Mouse (Mus musculus): ENCODE data around the gene Surf6. TPM values are rescaled to one million over a fixed set of nuclear protein-coding genes. Genes with fewer than 3 reads are reported as not detected.
"Not testable (repeated sequence)": the region's sequence is repeated elsewhere in the genome, so short reads cannot be mapped to it uniquely, and the experiment has no call there.

Gene Surf6
- polyA plus RNA-seq, 1 experiment from 2014 or later: 29.5 TPM

DNA sequence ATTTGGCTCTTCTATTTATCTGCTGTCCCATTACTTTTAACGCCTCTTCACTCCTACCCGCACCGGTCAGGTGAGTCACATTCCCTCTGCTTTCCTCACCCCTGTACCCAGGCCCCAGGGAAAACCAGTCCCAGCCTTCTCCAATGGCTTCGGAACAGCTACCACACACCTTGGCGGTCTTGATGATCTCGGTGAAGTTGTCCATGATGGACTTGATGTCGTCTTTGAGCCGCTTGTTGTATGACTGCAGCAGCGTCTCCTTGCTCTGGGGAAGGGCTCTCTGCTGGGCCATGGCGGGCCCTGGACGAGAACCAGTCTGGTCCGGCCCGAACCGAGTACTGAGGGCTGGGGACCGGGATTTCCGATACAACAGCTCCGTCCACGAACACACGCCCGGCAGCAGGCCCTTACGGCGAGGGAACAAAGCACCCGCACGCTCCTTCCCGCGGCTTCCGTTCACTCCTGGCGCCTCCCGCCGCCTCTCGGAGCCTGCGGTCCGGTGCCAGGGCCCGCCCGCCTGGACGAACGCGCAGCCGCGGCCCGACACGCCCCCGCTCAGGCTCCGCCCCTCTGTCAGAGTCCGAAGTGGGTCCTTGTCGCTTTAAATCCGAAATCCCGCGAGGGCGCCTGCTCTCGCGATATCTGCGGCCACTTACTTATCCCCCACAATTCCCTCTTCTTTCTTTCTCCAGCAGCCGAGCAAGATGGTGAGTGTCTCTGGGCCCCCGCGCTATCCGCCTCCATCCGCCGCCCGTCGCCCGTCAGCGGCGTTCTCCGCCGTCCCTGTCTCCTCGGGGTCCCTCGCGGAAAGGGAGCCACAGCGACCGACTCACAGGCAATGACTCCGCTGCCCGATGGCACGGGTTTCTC lies 7.7 kb upstream of the Surf6 start, which contains the start of the genes Med22 and Rpl7a:
TSS of gene Med22 (minus strand) at position 554 of the 870 bp plus-strand sequence.
TSS of gene Rpl7a (plus strand) at position 641 of the 870 bp plus-strand sequence.
- Histone ChIP-seq H3K4me1 (peaks cover 46% of the 10 kb centered on the region), H3K27ac (peak within 1 kb of the TSS; percentile 96), H3K9me3 (no peaks in the 10 kb centered on the region), H3K4me2 (peak within 1 kb of the TSS; percentile 100), H3K9ac (peak within 1 kb of the TSS; percentile 98), H3K4me3 (replicated peaks) (peak within 1 kb of the TSS; percentile 88), H3K36me3 (replicated peaks) (peaks cover 67% of the 10 kb centered on the region), H3K27me3 (no peaks in the 10 kb centered on the region)
- under 1% methylated on average over 73 of the region's 74 CpGs for WGBS
- peak; percentile 93 for ATAC-seq (ENCODE audit: low FRiP score)

DNA sequence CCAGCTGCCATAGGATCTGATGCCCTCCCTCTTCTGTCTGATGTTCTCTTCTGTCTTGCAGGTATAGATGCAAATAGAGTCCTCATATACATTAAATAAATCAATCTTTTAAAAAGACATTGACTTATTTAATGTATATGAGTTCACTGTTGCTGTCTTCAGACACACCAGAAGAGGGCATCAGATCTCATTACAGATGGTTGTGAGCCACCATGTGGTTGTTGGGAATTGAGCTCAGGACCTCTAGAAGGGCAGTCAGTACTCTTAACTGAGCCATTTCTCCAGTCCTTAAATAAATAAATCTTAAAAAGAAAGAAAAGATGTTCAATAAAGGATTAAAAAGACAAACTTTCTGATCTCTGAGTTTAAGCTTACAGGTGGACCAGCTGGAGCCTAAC lies 6.7 kb upstream of the Surf6 start:
- Histone ChIP-seq H3K4me3 (replicated peaks) (peak overlapping the region; percentile 88), H3K27me3 (no peaks in the 10 kb centered on the region), H3K36me3 (replicated peaks) (peaks cover 73% of the 10 kb centered on the region), H3K9me3 (no peaks in the 10 kb centered on the region), H3K4me2 (peak overlapping the region; percentile 100), H3K27ac (no peak overlapping the region), H3K9ac (peak overlapping the region; percentile 98), H3K4me1 (peaks cover 36% of the 10 kb centered on the region)
- no peak for ATAC-seq (ENCODE audit: low FRiP score)

DNA sequence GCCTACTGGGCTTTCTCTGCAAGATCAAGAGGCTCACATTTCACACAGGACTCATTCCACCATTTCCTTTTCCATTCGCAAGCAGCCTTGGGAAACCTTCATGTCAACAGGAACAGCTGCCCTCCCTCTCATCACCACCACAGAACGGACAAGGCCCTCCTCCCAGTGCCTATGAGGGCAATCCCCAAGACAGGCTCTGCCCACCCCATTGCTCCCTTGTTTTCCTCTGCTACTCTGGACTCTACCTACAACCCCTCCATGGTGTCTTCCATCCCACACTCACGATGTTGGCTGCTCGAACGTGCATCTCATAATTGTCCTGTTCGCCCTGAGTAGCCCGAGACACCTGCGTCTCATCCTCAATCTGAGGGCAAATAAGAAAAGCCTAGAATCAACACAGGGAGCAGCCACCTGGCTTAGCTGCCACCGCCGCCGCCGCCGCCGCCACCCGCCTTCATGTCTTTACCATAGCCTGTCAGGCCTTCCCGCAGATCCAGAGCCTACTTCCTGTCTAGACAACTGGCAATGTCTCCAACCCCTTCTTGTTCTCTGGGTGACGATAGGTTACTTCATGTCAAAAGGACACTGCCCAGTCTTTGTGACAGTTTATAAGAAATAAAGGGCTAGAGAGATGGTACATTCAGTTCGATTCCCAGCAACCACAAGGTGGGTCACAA lies 6.2 kb upstream of the Surf6 start:
- Histone ChIP-seq H3K36me3 (replicated peaks) (peaks cover 70% of the 10 kb centered on the region), H3K27ac (no peak overlapping the region), H3K9ac (peak overlapping the region; percentile 98), H3K4me2 (peak overlapping the region; percentile 100), H3K9me3 (no peaks in the 10 kb centered on the region), H3K27me3 (no peaks in the 10 kb centered on the region), H3K4me3 (replicated peaks) (peak overlapping the region; percentile 88), H3K4me1 (peaks cover 39% of the 10 kb centered on the region)
- WGBS: 94% methylated on average over 18 of the region's 18 CpGs
- ATAC-seq (ENCODE audit: low FRiP score): no peak

GRCm38 (mm10) chr2:26907109-26907508 lies 4.4 kb upstream of the Surf6 start:
- H3K4me1 ChIP-seq: peaks cover 39% of the 10 kb centered on the region
- peaks cover 52% of the 10 kb centered on the region for H3K36me3 ChIP-seq (replicated peaks)
- ATAC-seq (ENCODE audit: low FRiP score): no peak
- H3K9ac ChIP-seq: no peak overlapping the region
- H3K4me3 ChIP-seq (replicated peaks): no peak overlapping the region
- no peaks in the 10 kb centered on the region for H3K27me3 ChIP-seq
- H3K27ac ChIP-seq: no peak overlapping the region
- no peaks in the 10 kb centered on the region for H3K9me3 ChIP-seq
- H3K4me2 ChIP-seq: no peak overlapping the region
- 58% methylated on average over 4 of the region's 4 CpGs for WGBS

DNA sequence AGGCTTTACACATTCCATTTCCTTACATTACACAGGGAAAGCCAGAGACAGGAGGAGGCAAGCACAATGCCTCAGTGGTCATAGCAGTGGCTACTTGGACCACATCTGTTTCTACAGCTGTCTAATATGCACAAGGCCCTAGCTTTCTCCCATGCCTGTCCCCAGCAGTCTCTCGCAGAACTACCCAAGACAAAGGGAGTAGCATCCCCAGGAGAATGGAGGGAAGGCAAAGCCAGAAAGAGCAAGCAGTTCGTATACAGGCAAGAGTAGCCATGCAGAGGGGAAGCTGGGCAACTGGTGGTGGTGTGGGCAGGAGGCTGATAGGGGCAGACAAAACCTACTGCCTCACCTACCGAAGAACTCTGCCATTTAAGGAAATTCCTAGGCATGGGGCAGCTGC lies 3.8 kb upstream of the Surf6 start:
- 92% methylated on average over 3 of the region's 3 CpGs for WGBS
- no peak for ATAC-seq (ENCODE audit: low FRiP score)

DNA sequence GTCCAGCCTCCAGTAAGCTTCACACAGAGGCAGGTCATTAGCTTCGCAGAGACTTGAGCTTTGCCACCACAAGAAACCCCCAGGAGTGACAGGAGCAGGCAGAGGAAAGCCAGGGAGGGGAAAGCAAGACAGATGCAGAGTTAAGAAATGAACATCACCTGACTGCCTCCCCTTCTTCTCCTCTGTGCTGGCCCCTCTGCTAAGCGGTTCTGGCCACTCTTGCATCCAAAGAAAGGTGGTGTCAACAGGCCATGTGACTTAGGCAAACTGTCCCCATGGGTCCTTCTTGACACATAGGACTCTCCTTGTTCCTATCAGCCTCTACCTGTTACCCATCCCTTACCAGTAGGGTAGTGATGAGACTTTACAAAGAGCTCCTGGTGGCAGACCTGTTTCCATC lies 3.3 kb upstream of the Surf6 start:
- H3K4me3 ChIP-seq (replicated peaks): no peak overlapping the region
- no peak overlapping the region for H3K27ac ChIP-seq
- no peak overlapping the region for H3K9ac ChIP-seq
- no peaks in the 10 kb centered on the region for H3K27me3 ChIP-seq
- no peaks in the 10 kb centered on the region for H3K9me3 ChIP-seq
- H3K4me1 ChIP-seq: peaks cover 42% of the 10 kb centered on the region
- no peak overlapping the region for H3K4me2 ChIP-seq
- peaks cover 45% of the 10 kb centered on the region for H3K36me3 ChIP-seq (replicated peaks)
- no peak for ATAC-seq (ENCODE audit: low FRiP score)
- WGBS: 100% methylated on average over 2 of the region's 2 CpGs

More for the DNA sequence above, 3.8 kb upstream of the Surf6 start:
- Histone ChIP-seq H3K4me3 (replicated peaks) (no peak overlapping the region), H3K9me3 (no peaks in the 10 kb centered on the region), H3K36me3 (replicated peaks) (peaks cover 47% of the 10 kb centered on the region), H3K9ac (no peak overlapping the region), H3K27me3 (no peaks in the 10 kb centered on the region), H3K27ac (no peak overlapping the region), H3K4me2 (no peak overlapping the region), H3K4me1 (peaks cover 39% of the 10 kb centered on the region)

GRCm38 (mm10) chr2:26903311-26903710 lies 632 bp upstream of the Surf6 start:
- Histone ChIP-seq H3K36me3 (replicated peaks) (peaks cover 63% of the 10 kb centered on the region), H3K4me1 (peaks cover 26% of the 10 kb centered on the region), H3K9me3 (no peaks in the 10 kb centered on the region), H3K4me2 (peak overlapping the region; percentile 81), H3K4me3 (replicated peaks) (peak overlapping the region; percentile 79), H3K9ac (peak overlapping the region; percentile 73), H3K27me3 (no peaks in the 10 kb centered on the region), H3K27ac (peak overlapping the region; percentile 92)
- WGBS: 11% methylated on average over 7 of the region's 7 CpGs
- no peak for ATAC-seq (ENCODE audit: low FRiP score)

GRCm38 (mm10) chr2:26901834-26902400 lies 762 bp downstream of the Surf6 start:
- peak overlapping the region; percentile 79 for H3K4me3 ChIP-seq (replicated peaks)
- H3K36me3 ChIP-seq (replicated peaks): peaks cover 63% of the 10 kb centered on the region
- no peaks in the 10 kb centered on the region for H3K9me3 ChIP-seq
- no peak overlapping the region for H3K27ac ChIP-seq
- WGBS: 17% methylated on average over 7 of the region's 7 CpGs
- H3K4me2 ChIP-seq: peak overlapping the region; percentile 81
- H3K27me3 ChIP-seq: no peaks in the 10 kb centered on the region
- peak overlapping the region; percentile 82 for H3K9ac ChIP-seq
- H3K4me1 ChIP-seq: peaks cover 21% of the 10 kb centered on the region
- no peak for ATAC-seq (ENCODE audit: low FRiP score)

DNA sequence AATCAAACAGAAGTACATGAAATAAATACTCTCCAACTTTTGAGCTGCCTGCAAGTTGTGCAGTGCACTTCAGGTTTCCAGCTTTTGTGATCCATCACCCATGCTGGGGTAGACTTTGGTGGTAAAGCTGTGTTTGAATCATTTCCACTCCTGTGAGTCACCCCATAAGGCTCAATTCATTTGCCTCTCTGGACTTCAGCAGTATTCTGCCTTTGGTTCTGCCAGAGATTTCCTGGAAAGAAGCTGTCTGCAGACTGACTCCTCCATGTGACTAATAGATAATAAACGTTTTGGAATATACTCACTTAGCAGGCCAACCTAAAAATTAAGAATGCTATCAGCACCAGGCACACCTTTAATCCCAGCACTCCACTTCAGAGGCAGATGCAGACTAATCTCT lies 1.9 kb downstream of the Surf6 start:
- no peaks in the 10 kb centered on the region for H3K27me3 ChIP-seq
- no peak overlapping the region for H3K27ac ChIP-seq
- no peak for ATAC-seq (ENCODE audit: low FRiP score)
- no peak overlapping the region for H3K4me3 ChIP-seq (replicated peaks)
- H3K9me3 ChIP-seq: no peaks in the 10 kb centered on the region
- H3K9ac ChIP-seq: no peak overlapping the region
- H3K4me2 ChIP-seq: no peak overlapping the region
- WGBS: 68% methylated on average over 1 of the region's 1 CpGs
- H3K4me1 ChIP-seq: peaks cover 21% of the 10 kb centered on the region
- peaks cover 63% of the 10 kb centered on the region for H3K36me3 ChIP-seq (replicated peaks)

DNA sequence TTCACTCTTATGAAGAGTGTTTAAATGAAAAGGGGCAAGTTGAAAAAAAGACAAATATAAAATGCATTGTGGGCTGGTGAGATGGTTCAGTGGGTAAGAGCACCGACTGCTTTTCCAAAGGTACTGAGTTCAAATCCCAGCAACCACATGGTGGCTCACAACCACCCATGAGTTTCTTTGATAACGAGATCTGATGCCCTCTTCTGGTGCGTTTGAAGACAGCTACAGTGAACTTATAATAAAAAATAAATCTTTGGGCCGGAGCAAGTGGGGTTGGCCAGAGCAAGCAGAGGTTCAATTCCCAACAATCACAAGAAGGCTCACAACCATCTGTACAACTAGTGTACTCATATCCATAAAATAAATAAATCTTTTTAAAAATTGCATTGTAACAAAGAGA lies 6.8 kb downstream of the Surf6 start:
- Histone ChIP-seq H3K9me3 (no peaks in the 10 kb centered on the region), H3K9ac (no peak overlapping the region), H3K27me3 (no peaks in the 10 kb centered on the region), H3K4me3 (replicated peaks) (no peak overlapping the region), H3K27ac (no peak overlapping the region), H3K4me2 (no peak overlapping the region), H3K36me3 (replicated peaks) (peaks cover 94% of the 10 kb centered on the region), H3K4me1 (no peaks in the 10 kb centered on the region)
- WGBS: 94% methylated on average over 4 of the region's 4 CpGs
- no peak for ATAC-seq (ENCODE audit: low FRiP score)

GRCm38 (mm10) chr2:26886170-26886569 lies 16.5 kb downstream of the Surf6 start:
- not testable (repeated sequence) for H3K4me3 ChIP-seq (replicated peaks); H3K4me1 ChIP-seq; H3K27me3 ChIP-seq; H3K9ac ChIP-seq; H3K27ac ChIP-seq; H3K4me2 ChIP-seq; ATAC-seq (ENCODE audit: low FRiP score); H3K9me3 ChIP-seq
- peaks cover 28% of the 10 kb centered on the region for H3K36me3 ChIP-seq (replicated peaks)
- 31% methylated on average over 3 of the region's 4 CpGs for WGBS

DNA sequence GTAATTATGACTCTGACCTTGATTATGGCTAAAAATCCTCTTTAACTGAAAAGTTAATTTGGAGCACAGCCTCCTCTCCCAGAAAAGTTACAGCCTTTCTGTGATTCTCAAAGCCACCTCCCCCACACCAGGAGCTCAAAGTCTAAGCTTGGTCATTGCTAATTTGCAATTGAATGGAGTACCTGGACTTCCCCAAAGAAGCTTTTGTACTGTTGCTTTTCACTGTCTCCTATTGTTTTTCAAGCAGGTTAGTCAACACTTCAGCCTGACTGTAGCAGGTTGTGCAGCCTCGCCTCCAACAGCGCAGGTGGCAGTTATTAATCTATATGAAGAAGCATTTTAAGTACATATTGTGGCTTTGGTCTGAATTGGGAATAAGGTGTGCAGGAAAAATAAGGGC lies 17.1 kb downstream of the Surf6 start:
- H3K4me1 ChIP-seq; H3K27me3 ChIP-seq; ATAC-seq (ENCODE audit: low FRiP score); H3K9me3 ChIP-seq; H3K27ac ChIP-seq; H3K9ac ChIP-seq; H3K4me3 ChIP-seq (replicated peaks); H3K4me2 ChIP-seq: not testable (repeated sequence)
- WGBS: 70% methylated on average over 2 of the region's 2 CpGs
- H3K36me3 ChIP-seq (replicated peaks): peaks cover 21% of the 10 kb centered on the region
